ENCODE assay signal across 16 mouse cellular contexts in genomic region chr3:131368678-131369077, GRCm38 (mm10).
"Had no signal": no experiment of that assay in that cellular context is flagged by ENCODE, and none has a peak within 500 bp of the region (broad histone marks: within the 10 kb centered on the region; RNA-seq: fewer than 3 reads in every experiment).

No protein-coding gene starts in this region.

- H3K9me3 ChIP-seq: intestine, embryonic 15.5 days; limb, embryonic 10.5 days; liver, embryonic 13.5 days; midbrain, embryonic 15.5 days; stomach, embryonic 15.5 days had no signal

- H3K27me3 ChIP-seq: intestine, embryonic 15.5 days; liver, embryonic 13.5 days; megakaryocyte, embryonic 14.5 days; midbrain, embryonic 15.5 days; neural tube, embryonic 13.5 days; stomach, embryonic 15.5 days had no signal

- H3K4me1 ChIP-seq: megakaryocyte, embryonic 14.5 days had no signal

- DNase-seq: kidney, adult 18-20 months; kidney, postnatal 10 days; liver, embryonic 13.5 days; lung, embryonic 14.5 days; lung, postnatal 10 days; right cerebral cortex, postnatal 14 days; thymus, adult 2 months; thymus, postnatal 36 days had no signal

- H3K27ac ChIP-seq: intestine, embryonic 15.5 days; left cerebral cortex, adult 2 months; limb, embryonic 10.5 days; liver, embryonic 13.5 days; midbrain, embryonic 15.5 days; neural tube, embryonic 13.5 days; stomach, embryonic 15.5 days had no signal

- H3K36me3 ChIP-seq: intestine, embryonic 15.5 days; limb, embryonic 10.5 days; liver, embryonic 13.5 days; midbrain, embryonic 15.5 days; neural tube, embryonic 13.5 days; stomach, embryonic 15.5 days had no signal

- H3K4me3 ChIP-seq: intestine, embryonic 15.5 days; left cerebral cortex, adult 2 months; limb, embryonic 10.5 days; liver, embryonic 13.5 days; megakaryocyte, embryonic 14.5 days; midbrain, embryonic 15.5 days; neural tube, embryonic 13.5 days; stomach, embryonic 15.5 days had no signal

- H3K9ac ChIP-seq: intestine, embryonic 15.5 days; liver, embryonic 13.5 days; lung, embryonic 14.5 days; midbrain, embryonic 15.5 days; neural tube, embryonic 13.5 days; stomach, embryonic 15.5 days had no signal

- ATAC-seq: intestine, embryonic 15.5 days; midbrain, embryonic 15.5 days had no signal

- H3K4me2 ChIP-seq: intestine, embryonic 15.5 days; liver, embryonic 13.5 days; lung, embryonic 14.5 days; midbrain, embryonic 11.5 days; midbrain, embryonic 15.5 days; neural tube, embryonic 13.5 days; stomach, embryonic 15.5 days had no signal
